In genomic region chr6:29028129-29028528, GRCm38 (mm10) we compare ENCODE assay signal across 30 mouse cellular contexts. TPM values are rescaled to one million over a fixed set of nuclear protein-coding genes. Genes with fewer than 3 reads are reported as not detected.
"Had no signal": no experiment of that assay in that cellular context is flagged by ENCODE, and none has a peak within 500 bp of the region (broad histone marks: within the 10 kb centered on the region; RNA-seq: fewer than 3 reads in every experiment).

No protein-coding gene starts in this region.

- H3K27ac ChIP-seq: kidney, postnatal 0 days; left cerebral cortex, adult 2 months; limb, embryonic 12.5 days; limb, embryonic 15.5 days; liver, embryonic 12.5 days; liver, embryonic 15.5 days; lung, embryonic 15.5 days; midbrain, embryonic 10.5 days; midbrain, embryonic 15.5 days; neural tube, embryonic 12.5 days; neural tube, embryonic 15.5 days; stomach, postnatal 0 days had no signal

- H3K36me3 ChIP-seq: limb, embryonic 12.5 days; limb, embryonic 15.5 days; liver, embryonic 12.5 days; liver, embryonic 15.5 days; lung, embryonic 15.5 days; midbrain, embryonic 10.5 days; midbrain, embryonic 15.5 days; neural tube, embryonic 12.5 days; neural tube, embryonic 15.5 days had no signal

- H3K27me3 ChIP-seq: lung, embryonic 15.5 days had no signal

- H3K9ac ChIP-seq: limb, embryonic 12.5 days; limb, embryonic 15.5 days; liver, embryonic 12.5 days; liver, embryonic 15.5 days; lung, embryonic 15.5 days; midbrain, embryonic 15.5 days; neural tube, embryonic 12.5 days; neural tube, embryonic 15.5 days had no signal

- H3K4me3 ChIP-seq: left cerebral cortex, adult 2 months; limb, embryonic 12.5 days; limb, embryonic 15.5 days; liver, embryonic 12.5 days; liver, embryonic 15.5 days; lung, embryonic 15.5 days; megakaryocyte, embryonic 14.5 days; midbrain, embryonic 10.5 days; midbrain, embryonic 15.5 days; neural tube, embryonic 12.5 days; neural tube, embryonic 15.5 days had no signal

- H3K4me1 ChIP-seq: liver, embryonic 12.5 days; liver, embryonic 15.5 days; neural tube, embryonic 12.5 days had no signal

- DNase-seq: kidney, postnatal 25 days; layer of hippocampus, postnatal 36 days; left cerebral cortex, postnatal 4 days; lung, adult 18-20 months; lung, postnatal 10 days; lung, postnatal 36 days; right cerebral cortex, adult 18-20 months; right cerebral cortex, postnatal 14 days; right cerebral cortex, postnatal 4 days; thymus, adult 2 months; thymus, postnatal 14 days; thymus, postnatal 4 days had no signal

- H3K9me3 ChIP-seq: limb, embryonic 12.5 days; liver, embryonic 15.5 days; lung, embryonic 15.5 days; midbrain, embryonic 10.5 days; midbrain, embryonic 15.5 days; neural tube, embryonic 15.5 days had no signal

RNA-seq across cellular contexts. Expression of gene Lep, which starts 31.9 kb away (rescaled TPM):
- total RNA-seq: layer of hippocampus, adult 8-10 months; layer of hippocampus, postnatal 10 days; layer of hippocampus, postnatal 36 days; left cerebral cortex, adult 2 months; left cerebral cortex, postnatal 10 days; left cerebral cortex, postnatal 4 days had no signal
- polyA plus RNA-seq: kidney, embryonic 14.5 days; kidney, postnatal 0 days; limb, embryonic 12.5 days; limb, embryonic 15.5 days; liver, embryonic 12.5 days; liver, embryonic 15.5 days; lung, embryonic 15.5 days; midbrain, embryonic 10.5 days; midbrain, embryonic 15.5 days; neural tube, embryonic 12.5 days; neural tube, embryonic 15.5 days; stomach, embryonic 14.5 days; stomach, postnatal 0 days had no signal
